Mouse (Mus musculus) adrenal gland, adult 18-20 months (tissue): ENCODE measurements around the gene Fhl3. TPM values are rescaled to one million over a fixed set of nuclear protein-coding genes. Genes with fewer than 3 reads are reported as not detected.

Source experiments
- DNase-seq, 2 experiments: peaks; one replicate each; pipeline ENCODE4 v3.0.0; 2021 to 2022; ENCODE audit warnings: low spot score in 2 of 2
- long read RNA-seq, 2 experiments: library from polyadenylated mRNA; stranded (forward); transcript quantifications; one replicate each; pipeline ENCODE4 v2.0.0; 2021
- total RNA-seq, 2 experiments: library from RNA; stranded (reverse); gene quantifications; 1 replicate in 1 of 2; 2 replicates in 1 of 2; pipeline ENCODE4 v1.2.3; 2021

Gene Fhl3
- total RNA-seq = 10 to 100 TPM in 1 of 2 experiments, 1 to 10 TPM in 1; 6.3 to 15.0 TPM
- long read RNA-seq, experiment 1 = 0 reads
- long read RNA-seq, experiment 2, partial matches to known transcripts = 0 of 1 reads
- long read RNA-seq, experiment 2, other reads (novel, unspliced or antisense) = 0 of 1 reads

- DNase-seq = peak; percentile 53 to 70
Observed at GRCm38 (mm10) chr4:124700248-124700971, at the start of gene Fhl3. Fhl3 (plus strand) TSS chr4:124700701.

DNA sequence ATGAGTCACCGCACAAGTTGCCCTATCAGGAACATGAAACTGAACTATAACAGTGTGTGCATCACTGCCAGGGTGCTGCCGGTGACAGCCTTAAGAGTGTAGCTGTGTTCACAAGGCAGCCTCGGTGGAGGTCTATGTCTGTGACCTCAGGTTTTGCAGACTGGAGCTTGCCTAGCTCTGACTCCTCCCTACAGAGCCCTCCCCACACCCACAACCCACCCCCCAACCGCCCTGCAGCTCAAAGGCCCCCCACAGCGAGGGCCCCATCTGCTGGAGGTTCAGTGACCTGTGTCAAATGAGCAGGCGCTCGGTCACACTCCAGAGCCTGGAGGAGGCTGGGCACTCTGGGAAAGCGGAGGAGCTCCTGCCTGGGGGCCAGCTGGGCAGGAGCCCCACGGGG, 47.6 kb upstream of the Fhl3 start:
- no peak for DNase-seq

- DNase-seq = no peak
Observed at GRCm38 (mm10) chr4:124656518-124656853, 44.0 kb upstream of the Fhl3 start, which contains the start of gene Pou3f1. Pou3f1 (plus strand) TSS chr4:124656807.

DNA sequence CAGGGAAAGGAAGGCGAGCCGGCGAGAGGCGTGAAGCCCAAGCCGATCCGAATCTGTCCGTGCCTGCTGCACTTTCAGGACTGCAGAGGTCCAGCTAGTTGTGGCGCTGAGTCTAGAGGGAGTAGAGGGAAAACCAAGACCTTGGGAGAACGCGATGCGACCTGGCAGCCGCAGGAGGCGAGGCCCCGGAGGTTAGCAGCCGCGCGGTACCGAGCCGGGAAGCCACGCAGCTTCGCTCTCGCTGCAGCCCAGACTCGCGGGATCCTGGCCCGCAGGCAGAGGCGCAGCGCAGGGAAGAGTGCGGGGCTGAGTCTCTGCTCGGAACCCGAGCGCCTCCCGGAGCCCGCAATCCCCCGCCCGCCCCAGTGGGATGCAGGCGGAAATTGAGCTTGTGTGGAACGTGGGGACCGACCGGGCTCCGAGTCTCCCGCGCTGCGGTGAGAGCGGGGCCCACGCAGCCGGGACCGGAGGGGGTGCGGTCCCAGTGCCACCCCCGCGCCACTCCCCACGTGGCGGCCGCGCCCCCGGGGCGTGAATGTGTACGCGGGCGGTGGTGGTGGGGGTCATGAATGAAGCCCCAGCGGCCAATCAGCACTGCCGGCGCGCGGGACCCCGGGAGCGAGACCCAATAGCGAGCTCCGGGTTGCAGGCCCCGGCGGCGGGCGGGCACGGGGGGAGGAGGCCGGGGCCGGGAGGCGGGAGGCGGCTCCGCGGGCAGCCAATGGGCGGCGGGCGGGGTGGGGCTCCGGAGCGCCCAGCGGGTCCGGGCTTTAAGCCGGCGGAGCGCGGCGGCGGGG, 43.4 kb upstream of the Fhl3 start:
- peak; percentile 78 to 79 for DNase-seq

DNA sequence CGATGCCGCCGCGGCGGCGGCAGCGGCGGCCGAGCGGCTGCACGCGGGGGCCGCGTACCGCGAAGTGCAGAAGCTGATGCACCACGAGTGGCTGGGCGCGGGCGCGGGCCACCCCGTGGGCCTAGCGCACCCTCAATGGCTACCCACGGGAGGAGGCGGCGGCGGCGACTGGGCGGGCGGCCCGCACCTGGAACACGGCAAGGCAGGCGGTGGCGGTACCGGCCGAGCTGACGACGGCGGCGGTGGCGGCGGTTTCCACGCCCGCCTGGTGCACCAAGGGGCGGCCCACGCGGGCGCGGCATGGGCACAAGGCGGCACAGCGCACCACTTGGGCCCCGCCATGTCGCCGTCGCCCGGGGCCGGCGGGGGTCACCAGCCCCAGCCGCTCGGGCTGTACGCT, 42.7 kb upstream of the Fhl3 start:
- peak in 1 of 2 experiments; percentile 12 for DNase-seq

DNA sequence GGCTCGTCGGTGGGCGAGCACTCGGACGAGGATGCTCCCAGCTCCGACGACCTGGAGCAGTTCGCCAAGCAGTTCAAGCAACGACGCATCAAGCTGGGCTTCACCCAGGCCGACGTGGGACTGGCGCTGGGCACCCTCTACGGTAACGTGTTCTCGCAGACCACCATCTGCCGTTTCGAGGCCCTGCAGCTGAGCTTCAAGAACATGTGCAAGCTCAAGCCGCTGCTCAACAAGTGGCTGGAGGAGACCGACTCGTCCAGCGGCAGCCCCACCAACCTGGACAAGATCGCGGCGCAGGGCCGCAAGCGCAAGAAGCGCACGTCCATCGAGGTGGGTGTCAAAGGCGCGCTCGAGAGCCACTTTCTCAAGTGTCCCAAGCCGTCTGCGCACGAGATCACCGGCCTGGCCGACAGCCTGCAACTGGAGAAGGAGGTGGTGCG, 42.1 kb upstream of the Fhl3 start:
- no peak for DNase-seq

GRCm38 (mm10) chr4:124659251-124660217, 41.0 kb upstream of the Fhl3 start:
- no peak for DNase-seq

GRCm38 (mm10) chr4:124660603-124661002, 39.9 kb upstream of the Fhl3 start:
- DNase-seq = no peak

GRCm38 (mm10) chr4:124663034-124663433, 37.5 kb upstream of the Fhl3 start:
- no peak for DNase-seq

DNA sequence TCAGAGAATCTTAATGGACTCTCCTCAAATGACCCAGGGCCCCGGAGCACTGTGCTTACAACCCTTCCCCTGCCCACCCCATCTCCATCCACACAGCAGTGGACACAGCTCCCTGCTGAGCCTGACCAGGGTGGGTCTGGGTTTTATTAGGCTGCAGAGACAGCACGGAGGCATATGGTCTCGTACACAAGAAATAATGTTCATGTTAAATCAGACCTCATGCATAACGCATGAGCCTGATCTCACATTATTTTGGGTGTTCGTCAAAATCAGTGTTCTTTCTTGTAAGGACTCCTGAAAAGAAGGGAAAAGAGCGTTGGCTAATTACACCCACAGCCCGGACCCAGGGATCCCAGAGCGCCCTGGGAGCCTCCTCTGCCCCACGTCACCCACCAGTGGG, 36.3 kb upstream of the Fhl3 start:
- no peak for DNase-seq

DNA sequence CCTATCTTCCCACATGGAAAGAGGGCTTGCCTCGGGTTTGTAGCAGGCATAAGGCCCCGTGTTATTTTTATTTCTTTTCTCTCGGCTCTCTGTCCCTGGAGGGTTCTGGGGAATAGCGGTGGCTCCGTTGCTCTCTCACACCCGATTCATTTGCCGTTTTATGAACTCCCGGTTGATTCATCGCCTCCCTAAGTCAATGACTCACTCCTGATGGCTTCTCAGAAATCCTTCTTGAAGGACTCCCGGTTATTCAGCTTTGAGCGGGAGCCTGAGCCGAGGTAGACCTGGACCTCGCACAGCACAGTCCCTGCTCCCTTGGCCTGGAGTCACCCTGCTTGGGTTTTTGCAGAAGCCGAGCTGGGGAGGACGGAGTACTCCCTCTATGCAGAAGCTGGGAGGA, 35.9 kb upstream of the Fhl3 start:
- no peak for DNase-seq

- no peak for DNase-seq
Observed at GRCm38 (mm10) chr4:124667476-124668033, 32.9 kb upstream of the Fhl3 start.

DNA sequence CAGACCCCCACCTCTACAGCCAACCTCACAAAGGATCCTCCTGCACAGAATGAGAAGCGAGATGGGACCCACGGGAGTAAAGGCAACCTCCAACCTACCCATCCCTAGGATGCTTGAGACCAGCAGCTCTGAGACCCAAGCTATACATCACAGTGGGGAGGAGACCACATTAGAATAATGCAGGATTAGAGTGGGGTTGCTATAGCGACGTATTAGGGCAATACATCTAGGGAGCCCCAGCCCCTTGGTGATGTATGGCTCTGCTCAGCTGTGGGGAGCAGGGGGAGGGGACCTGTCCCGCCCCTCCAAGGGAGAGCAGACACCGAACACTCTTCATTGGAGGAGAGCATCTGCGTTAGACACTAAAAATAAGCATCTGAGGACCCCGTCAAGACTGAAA, 32.4 kb upstream of the Fhl3 start:
- DNase-seq = no peak

GRCm38 (mm10) chr4:124670232-124670631, 30.3 kb upstream of the Fhl3 start:
- DNase-seq = no peak

- DNase-seq = no peak
Observed at GRCm38 (mm10) chr4:124671583-124671982, 28.9 kb upstream of the Fhl3 start.

DNA sequence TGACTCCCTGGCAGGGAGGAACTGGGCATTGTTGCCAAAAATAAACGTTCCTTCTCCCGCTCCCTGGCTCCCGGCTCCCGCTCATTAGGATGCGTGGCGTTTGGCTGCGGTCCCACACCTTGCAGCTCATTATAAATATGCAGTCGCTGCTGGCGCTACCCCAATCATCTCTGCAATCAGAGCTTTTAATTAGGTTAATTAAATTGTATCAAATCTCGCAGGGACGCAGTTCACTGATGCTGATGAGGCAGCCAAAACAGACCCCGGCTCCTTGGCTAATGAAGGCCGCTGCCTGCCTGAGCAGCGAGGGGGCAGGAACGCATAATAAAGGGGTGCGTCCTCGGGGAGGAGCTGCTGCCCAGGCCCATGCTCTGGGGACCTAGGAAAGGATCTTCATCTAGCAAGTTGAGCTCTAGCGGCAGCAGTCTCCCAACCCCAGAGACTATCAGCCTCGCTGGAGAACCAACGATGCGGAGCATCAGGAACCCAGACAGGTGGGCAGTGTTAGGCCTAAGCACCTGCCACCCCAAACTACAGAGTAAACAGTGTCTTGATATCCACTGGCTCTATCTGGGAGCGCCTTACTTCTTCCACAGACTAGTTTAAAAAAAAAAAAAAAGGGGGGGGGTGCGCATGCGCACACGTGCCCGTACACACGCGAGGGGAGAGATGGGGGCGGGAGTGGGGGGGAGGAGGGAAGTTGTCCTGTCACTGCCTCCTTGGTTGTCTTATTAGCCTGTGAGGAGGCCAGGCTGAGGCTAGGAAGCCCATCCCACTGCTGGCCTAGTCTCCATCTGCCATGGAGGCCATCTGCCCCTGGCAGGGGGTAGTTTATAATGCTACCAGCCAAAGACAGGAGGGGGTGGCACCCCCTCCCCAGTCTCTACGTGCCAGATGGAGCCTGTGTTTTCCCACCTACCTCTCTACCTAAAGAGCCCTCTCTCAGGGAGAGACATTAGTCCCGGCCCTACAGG, 27.9 kb upstream of the Fhl3 start:
- DNase-seq = no peak

DNA sequence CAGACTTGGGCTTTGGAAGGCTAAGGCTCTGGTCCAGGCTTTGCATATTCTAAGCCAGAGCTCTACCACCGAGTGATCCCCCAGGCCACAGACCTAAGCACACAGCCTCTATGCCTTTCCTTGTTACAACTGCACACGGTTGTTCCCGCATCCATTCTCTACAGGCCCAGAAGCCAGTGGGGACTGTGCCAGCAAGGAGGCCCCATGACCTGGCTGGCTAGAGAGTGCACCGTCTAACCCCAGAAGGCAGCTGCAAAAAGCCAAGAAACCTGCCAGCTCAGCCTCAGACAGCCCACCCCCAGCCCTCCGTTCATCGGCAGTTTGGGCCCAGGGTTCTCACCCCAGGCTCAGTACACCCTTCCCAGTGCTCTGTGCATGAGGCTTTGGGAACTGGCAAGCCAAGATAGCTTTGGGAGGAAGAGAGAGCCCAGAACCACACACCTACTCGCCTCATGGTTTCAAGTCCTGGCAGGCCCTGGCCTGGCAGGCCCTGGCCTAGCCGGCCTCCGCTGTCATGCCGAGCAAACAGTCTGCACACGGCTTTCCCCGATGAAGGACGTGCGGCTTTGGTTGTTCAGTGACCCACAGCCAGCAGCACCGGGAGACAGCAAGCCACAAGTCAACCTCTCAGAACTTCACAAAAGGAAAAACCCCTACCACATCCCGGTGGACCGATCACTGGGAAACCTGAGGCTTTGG, 26.0 kb upstream of the Fhl3 start:
- no peak for DNase-seq

- peak; percentile 44 to 59 for DNase-seq
Observed at GRCm38 (mm10) chr4:124675037-124675436, 25.5 kb upstream of the Fhl3 start.

- DNase-seq = no peak
Observed at GRCm38 (mm10) chr4:124675958-124676357, 24.5 kb upstream of the Fhl3 start.
